Mouse (Mus musculus): ENCODE measurements around the gene Tmem19. TPM values are rescaled to one million over a fixed set of nuclear protein-coding genes. Genes with fewer than 3 reads are reported as not detected.

The Tmem19 gene
- total RNA-seq, 1 experiment: 30.9 TPM

DNA sequence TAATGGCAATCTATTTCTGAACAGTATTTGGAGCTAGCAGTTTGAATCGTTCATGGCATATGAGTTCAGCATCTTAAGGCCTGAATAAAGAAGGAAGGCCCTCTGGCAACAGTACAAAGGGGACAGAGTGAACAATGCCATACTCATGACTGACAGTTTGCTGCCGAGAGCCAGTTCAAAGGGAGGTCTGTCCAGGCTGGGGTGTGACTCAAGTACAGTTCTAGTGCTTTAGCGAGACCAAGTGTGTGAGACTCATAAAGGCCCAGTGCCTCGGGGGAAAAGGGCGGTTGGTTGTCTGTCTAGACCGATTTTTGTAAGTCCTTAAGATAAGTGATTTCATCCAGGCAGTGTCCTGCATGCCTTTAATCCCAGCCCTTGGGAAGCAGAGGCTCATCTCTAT is 7.7 kb downstream of the Tmem19 start:
- peaks cover 2% of the 10 kb centered on the region; the same call in 1 of the 2 replicates for H3K36me3 ChIP-seq (ENCODE audit: control insufficient read depth, insufficient read depth, low read length, poor library complexity, severe bottlenecking)
- TF ChIP-seq HCFC1 (IDR thresholded peaks at IDR 0.05; ENCODE audit: borderline replicate concordance, insufficient read depth, low read length): no peak
- no peak for TF ChIP-seq MAFK (IDR thresholded peaks at IDR 0.05; ENCODE audit: insufficient read depth, low read depth, low read length)
- no peak overlapping the region for H3K9ac ChIP-seq (ENCODE audit: insufficient read depth, low read depth, low read length, poor library complexity, severe bottlenecking)
- peaks cover 9 to 12% of the 10 kb centered on the region in 2 experiments for H3K4me1 ChIP-seq (ENCODE audit: control insufficient read depth in 2 of 2, insufficient read depth in 2 of 2, low read length in 2 of 2, poor library complexity in 1 of 2)
- no peaks in the 10 kb centered on the region for H3K9me3 ChIP-seq (ENCODE audit: control insufficient read depth, insufficient read depth, low read depth, low read length)
- DNase-seq (ENCODE audit: low read depth, low spot score): peak; percentile 34
- in situ Hi-C loops (cut with MboI; ENCODE audit: low sequenced_read_pairs in 2 of 2, unreplicated experiment in 2 of 2): no loop called here
- H3K27ac ChIP-seq (ENCODE audit: insufficient read depth, low read depth, low read length, poor library complexity, severe bottlenecking): no peak overlapping the region
- no peak overlapping the region for H3K4me3 ChIP-seq (ENCODE audit: insufficient read depth in 1 of 2, low read depth in 1 of 2, low read length in 2 of 2, poor library complexity in 1 of 2, severe bottlenecking in 1 of 2)

DNA sequence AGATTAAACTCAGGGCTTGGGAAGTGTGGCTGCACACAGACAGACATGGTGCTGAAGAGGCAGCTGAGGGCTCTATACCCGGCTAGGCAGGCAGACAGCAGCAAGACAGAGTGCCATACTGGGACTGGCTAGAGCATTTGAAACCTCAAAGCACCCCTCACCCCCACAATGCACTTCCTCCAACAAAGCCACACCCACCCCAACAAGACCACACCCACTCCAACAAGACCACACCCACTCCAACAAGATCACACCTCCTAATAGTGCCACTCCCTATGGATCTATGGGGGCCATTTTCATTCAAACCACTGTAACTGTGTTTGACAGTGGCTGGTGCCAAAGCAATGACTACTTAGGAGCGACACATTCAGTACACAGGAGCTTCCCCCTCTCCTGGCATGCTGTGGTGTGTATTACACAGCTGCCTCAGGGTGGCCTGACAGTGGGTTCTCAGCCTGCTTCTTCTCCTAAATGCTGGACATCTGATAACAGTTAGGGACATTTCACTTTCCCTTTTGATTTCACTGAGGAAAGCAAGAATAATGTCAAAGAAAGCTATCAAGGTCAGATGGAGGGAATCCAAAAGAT is 11.4 kb downstream of the Tmem19 start:
- no peak overlapping the region for H3K27ac ChIP-seq (ENCODE audit: insufficient read depth, low read depth, low read length, poor library complexity, severe bottlenecking)
- peaks cover 2% of the 10 kb centered on the region; the same call in 1 of the 2 replicates for H3K36me3 ChIP-seq (ENCODE audit: control insufficient read depth, insufficient read depth, low read length, poor library complexity, severe bottlenecking)
- H3K4me3 ChIP-seq (ENCODE audit: insufficient read depth in 1 of 2, low read depth in 1 of 2, low read length in 2 of 2, poor library complexity in 1 of 2, severe bottlenecking in 1 of 2): 0 out of 4 replicates have a peak overlapping the region, but pooled peaks of 1 of the 2 experiments have one; percentile 32
- H3K4me1 ChIP-seq (ENCODE audit: control insufficient read depth in 2 of 2, insufficient read depth in 2 of 2, low read length in 2 of 2, poor library complexity in 1 of 2): peaks cover 12 to 14% of the 10 kb centered on the region in 2 experiments
- H3K9me3 ChIP-seq (ENCODE audit: control insufficient read depth, insufficient read depth, low read depth, low read length): no peaks in the 10 kb centered on the region
- DNase-seq (ENCODE audit: low read depth, low spot score): peak; percentile 30
- in situ Hi-C loops (cut with MboI; ENCODE audit: low sequenced_read_pairs in 2 of 2, unreplicated experiment in 2 of 2): no loop called here
- no peak overlapping the region for H3K9ac ChIP-seq (ENCODE audit: insufficient read depth, low read depth, low read length, poor library complexity, severe bottlenecking)
- no peak for TF ChIP-seq ZC3H11A (IDR thresholded peaks at IDR 0.05; ENCODE audit: borderline replicate concordance, low read depth, low read length)
- TF ChIP-seq HCFC1 (IDR thresholded peaks at IDR 0.05; ENCODE audit: borderline replicate concordance, insufficient read depth, low read length): no peak
- TF ChIP-seq CHD2 (IDR thresholded peaks at IDR 0.05; ENCODE audit: low read depth, low read length): no peak
- TF ChIP-seq MAFK (IDR thresholded peaks at IDR 0.05; ENCODE audit: insufficient read depth, low read depth, low read length): no peak
- no peak for TF ChIP-seq ZNF384 (IDR thresholded peaks at IDR 0.05; ENCODE audit: low read depth, low read length)

DNA sequence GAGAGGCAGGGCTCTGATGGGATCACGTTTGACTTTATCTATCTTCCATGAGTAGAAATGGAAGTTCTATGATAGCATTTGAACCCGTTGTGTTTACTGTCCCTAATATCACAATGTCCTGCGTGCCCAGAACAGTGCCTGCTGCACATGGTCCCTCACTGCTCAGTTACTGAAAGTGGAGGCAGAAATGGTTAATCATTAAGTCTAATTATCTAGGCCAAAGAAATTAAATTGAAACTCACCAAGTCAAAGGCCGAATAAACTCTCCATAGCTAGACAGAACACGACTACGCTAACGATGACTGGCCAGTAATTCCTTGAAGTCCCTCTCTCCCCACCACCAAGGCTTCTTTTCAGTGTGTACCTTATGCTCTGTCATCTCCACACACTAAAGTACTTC is 12.8 kb downstream of the Tmem19 start:
- DNase-seq (ENCODE audit: low read depth, low spot score): no peak
- peaks cover 2% of the 10 kb centered on the region; the same call in 1 of the 2 replicates for H3K36me3 ChIP-seq (ENCODE audit: control insufficient read depth, insufficient read depth, low read length, poor library complexity, severe bottlenecking)
- in situ Hi-C loops (cut with MboI; ENCODE audit: low sequenced_read_pairs in 2 of 2, unreplicated experiment in 2 of 2): no loop called here
- no peak overlapping the region for H3K27ac ChIP-seq (ENCODE audit: insufficient read depth, low read depth, low read length, poor library complexity, severe bottlenecking)
- H3K4me1 ChIP-seq (ENCODE audit: control insufficient read depth in 2 of 2, insufficient read depth in 2 of 2, low read length in 2 of 2, poor library complexity in 1 of 2): peaks cover 8 to 12% of the 10 kb centered on the region in 2 experiments
- no peaks in the 10 kb centered on the region for H3K9me3 ChIP-seq (ENCODE audit: control insufficient read depth, insufficient read depth, low read depth, low read length)
- TF ChIP-seq CHD2 (IDR thresholded peaks at IDR 0.05; ENCODE audit: low read depth, low read length) (no peak), ZC3H11A (IDR thresholded peaks at IDR 0.05; ENCODE audit: borderline replicate concordance, low read depth, low read length) (no peak), ZNF384 (IDR thresholded peaks at IDR 0.05; ENCODE audit: low read depth, low read length) (no peak), HCFC1 (IDR thresholded peaks at IDR 0.05; ENCODE audit: borderline replicate concordance, insufficient read depth, low read length) (no peak), MAFK (IDR thresholded peaks at IDR 0.05; ENCODE audit: insufficient read depth, low read depth, low read length) (no peak)
- H3K4me3 ChIP-seq (ENCODE audit: insufficient read depth in 1 of 2, low read depth in 1 of 2, low read length in 2 of 2, poor library complexity in 1 of 2, severe bottlenecking in 1 of 2): no peak overlapping the region
- no peak overlapping the region for H3K9ac ChIP-seq (ENCODE audit: insufficient read depth, low read depth, low read length, poor library complexity, severe bottlenecking)

DNA sequence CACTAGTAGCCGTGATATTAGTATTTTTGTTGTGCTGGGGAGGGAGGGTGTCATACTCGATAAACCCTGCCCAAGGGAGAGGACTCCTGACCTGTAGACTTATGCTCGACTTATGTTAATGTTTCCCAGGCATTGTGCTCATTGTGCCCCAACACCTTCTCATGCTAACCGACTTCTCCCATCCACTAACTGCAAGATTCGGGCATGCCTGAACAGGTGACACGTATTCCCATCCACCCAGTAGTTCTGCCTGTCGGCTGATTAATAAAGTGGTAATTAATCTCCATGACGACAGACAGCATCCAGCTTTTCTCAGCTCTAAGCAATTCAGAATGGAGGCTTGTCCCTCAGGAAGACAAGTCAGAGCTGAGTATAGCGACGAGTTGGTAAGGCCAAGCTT is 13.3 kb downstream of the Tmem19 start:
- TF ChIP-seq MAFK (IDR thresholded peaks at IDR 0.05; ENCODE audit: insufficient read depth, low read depth, low read length) (no peak), ZNF384 (IDR thresholded peaks at IDR 0.05; ENCODE audit: low read depth, low read length) (no peak), ZC3H11A (IDR thresholded peaks at IDR 0.05; ENCODE audit: borderline replicate concordance, low read depth, low read length) (no peak), HCFC1 (IDR thresholded peaks at IDR 0.05; ENCODE audit: borderline replicate concordance, insufficient read depth, low read length) (no peak), CHD2 (IDR thresholded peaks at IDR 0.05; ENCODE audit: low read depth, low read length) (no peak)
- in situ Hi-C loops (cut with MboI; ENCODE audit: low sequenced_read_pairs in 2 of 2, unreplicated experiment in 2 of 2): no loop called here
- no peaks in the 10 kb centered on the region for H3K9me3 ChIP-seq (ENCODE audit: control insufficient read depth, insufficient read depth, low read depth, low read length)
- no peak for DNase-seq (ENCODE audit: low read depth, low spot score)
- no peak overlapping the region for H3K9ac ChIP-seq (ENCODE audit: insufficient read depth, low read depth, low read length, poor library complexity, severe bottlenecking)
- H3K36me3 ChIP-seq (ENCODE audit: control insufficient read depth, insufficient read depth, low read length, poor library complexity, severe bottlenecking): peaks cover 2% of the 10 kb centered on the region; the same call in 1 of the 2 replicates
- no peak overlapping the region for H3K27ac ChIP-seq (ENCODE audit: insufficient read depth, low read depth, low read length, poor library complexity, severe bottlenecking)
- no peak overlapping the region for H3K4me3 ChIP-seq (ENCODE audit: insufficient read depth in 1 of 2, low read depth in 1 of 2, low read length in 2 of 2, poor library complexity in 1 of 2, severe bottlenecking in 1 of 2)
- peaks cover 8 to 12% of the 10 kb centered on the region in 2 experiments for H3K4me1 ChIP-seq (ENCODE audit: control insufficient read depth in 2 of 2, insufficient read depth in 2 of 2, low read length in 2 of 2, poor library complexity in 1 of 2)

Measured in ES-E14 (cell line).